Mouse (Mus musculus) G1E (cell line): ENCODE measurements at regions not wholly inside any gene's neighbourhood (a gene's known extent, or its start where the extent isn't known, plus 50 kb on each side); places are given as distances from the start of the nearest gene placed in this dataset.

ENCODE experiments used
- CTCF ChIP-seq: IDR thresholded peaks from 2 replicates; pipeline ENCODE4 v1.5.1; 2012; ENCODE audit warnings: low read depth, low read length, inconsistent platforms, mixed read lengths
- GATA1 ChIP-seq: IDR thresholded peaks from 2 replicates; pipeline ENCODE4 v1.6.1; 2012; ENCODE audit warnings: borderline replicate concordance, low read length, inconsistent platforms, mixed read lengths
- POLR2AphosphoS5 ChIP-seq: IDR thresholded peaks from 2 replicates; pipeline ENCODE4 v1.6.1; 2012; ENCODE audit warnings: low read depth, low read length, inconsistent platforms; ENCODE audit not compliant: insufficient replicate concordance
- TAL1 ChIP-seq: conservative IDR thresholded peaks from 2 replicates; pipeline ENCODE4 v1.6.1; 2012; ENCODE audit warnings: low read depth, low read length, inconsistent platforms, mixed read lengths

DNA sequence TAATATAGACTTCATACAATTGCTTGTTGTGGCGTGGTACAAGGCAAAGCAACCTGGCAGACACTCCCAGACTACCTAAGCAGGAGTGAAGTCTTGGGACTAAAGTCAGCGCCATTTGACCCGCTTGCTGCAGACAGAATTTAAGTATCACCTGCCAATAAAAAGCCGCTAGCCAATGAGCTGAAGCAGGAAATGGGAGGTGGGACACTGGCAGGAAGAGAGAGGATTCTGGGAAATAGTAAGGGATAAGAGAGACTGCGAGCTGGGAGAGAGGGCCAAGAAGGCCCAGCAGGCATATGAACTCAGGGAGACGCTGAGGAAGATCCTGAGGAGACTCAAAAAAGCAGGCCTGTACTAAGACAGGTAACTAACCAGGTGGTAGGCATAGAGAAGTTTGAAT, 102.0 kb upstream of the Slc22a12 start:
- no peak for TF ChIP-seq CTCF
- TF ChIP-seq POLR2AphosphoS5, result no peak
- TF ChIP-seq TAL1, result no peak
- TF ChIP-seq GATA1, result no peak
